Mouse (Mus musculus) kidney, embryonic 16.5 days (tissue): ENCODE measurements at regions not wholly inside any gene's neighbourhood (a gene's known extent, or its start where the extent isn't known, plus 50 kb on each side); places are given as distances from the start of the nearest gene placed in this dataset.

Experiments
- ATAC-seq: fragments of 200-750 bp; cut with Nextera tagmentation; 2 replicates; pipeline ENCODE4 v1.8.0; 2017; ENCODE audit warnings: moderate TSS enrichment; ENCODE audit not compliant: low FRiP score, low TSS enrichment
- H3K27ac ChIP-seq: fragments of 300-500 bp; sonication (generic); 2 replicates; pipeline ENCODE4 v1.5.1; 2014; ENCODE audit warnings: low read length
- H3K27me3 ChIP-seq: fragments of 300-500 bp; sonication (generic); 2 replicates; pipeline ENCODE4 v1.6.1; 2014; ENCODE audit warnings: low read length, control low read depth, mixed read lengths; ENCODE audit not compliant: insufficient read depth
- H3K36me3 ChIP-seq: fragments of 300-500 bp; sonication (generic); 2 replicates; pipeline ENCODE4 v1.6.1; 2014; ENCODE audit warnings: low read length, control low read depth, mixed read lengths; ENCODE audit not compliant: insufficient read depth
- H3K4me1 ChIP-seq: fragments of 300-500 bp; sonication (generic); 2 replicates; pipeline ENCODE4 v1.6.1; 2014; ENCODE audit warnings: low read length, control low read depth, mixed read lengths; ENCODE audit not compliant: insufficient read depth
- H3K4me2 ChIP-seq: fragments of 300-500 bp; sonication (generic); replicated peaks from 2 replicates; pipeline ENCODE4 v1.6.1; 2014; ENCODE audit warnings: low read depth, low read length
- H3K4me3 ChIP-seq: fragments of 300-500 bp; sonication (generic); 2 replicates; pipeline ENCODE4 v1.5.1; 2014; ENCODE audit warnings: mild to moderate bottlenecking, low read length
- H3K9ac ChIP-seq: fragments of 300-500 bp; sonication (generic); replicated peaks from 2 replicates; pipeline ENCODE4 v1.6.1; 2014; ENCODE audit warnings: low read length
- H3K9me3 ChIP-seq: fragments of 300-500 bp; sonication (generic); 2 replicates; pipeline ENCODE4 v1.6.1; 2016; ENCODE audit warnings: low read length, control low read depth
- WGBS: fragments of 180-500 bp; shearing (Covaris S2); extraction: QIAGEN DNeasy Blood & Tissue Kit; methylation state at CpG from one replicate; pipeline ENCODE4 v1.1.7; 2014; 5-methylcytosine and 5-hydroxymethylcytosine counted together

DNA sequence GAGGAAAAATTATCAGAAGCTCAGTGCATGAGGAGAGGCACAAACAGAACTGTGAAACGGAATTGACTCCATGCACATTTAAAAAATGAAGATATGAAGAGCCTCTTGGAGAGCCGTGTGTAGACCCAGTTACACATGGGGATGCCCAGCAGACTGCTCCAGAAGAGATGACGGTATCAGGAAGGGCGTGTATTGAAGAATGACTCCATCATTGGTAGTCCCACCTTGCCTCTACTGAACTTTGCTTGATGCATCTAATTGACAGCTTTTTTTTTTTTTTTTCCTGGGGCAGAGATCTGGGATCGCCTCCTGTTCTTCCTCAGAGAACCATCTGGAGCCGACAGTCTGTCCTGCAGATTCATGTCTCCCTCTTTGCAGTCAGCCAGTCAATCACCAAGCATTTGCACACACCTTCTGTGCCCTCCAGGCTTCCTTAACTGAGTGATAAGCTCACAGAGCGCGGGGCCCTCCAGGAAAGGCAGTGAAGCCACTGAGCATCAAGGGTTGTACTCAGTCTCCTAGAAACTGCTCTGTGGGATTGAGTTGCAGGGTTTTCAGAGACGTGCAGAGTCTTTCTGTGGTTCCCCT is 57.6 kb upstream of the D1Pas1 start:
- Histone ChIP-seq H3K9ac (no peak overlapping the region), H3K36me3 (no peaks in the 10 kb centered on the region), H3K9me3 (no peaks in the 10 kb centered on the region), H3K4me3 (no peak overlapping the region), H3K4me2 (no peak overlapping the region), H3K4me1 (no peaks in the 10 kb centered on the region), H3K27me3 (peaks cover 34% of the 10 kb centered on the region), H3K27ac (no peak overlapping the region)
- 0 out of 2 replicates have a peak, but pooled peaks have one; percentile 42 for ATAC-seq
- 46% methylated on average over 9 of the region's 9 CpGs for WGBS

DNA sequence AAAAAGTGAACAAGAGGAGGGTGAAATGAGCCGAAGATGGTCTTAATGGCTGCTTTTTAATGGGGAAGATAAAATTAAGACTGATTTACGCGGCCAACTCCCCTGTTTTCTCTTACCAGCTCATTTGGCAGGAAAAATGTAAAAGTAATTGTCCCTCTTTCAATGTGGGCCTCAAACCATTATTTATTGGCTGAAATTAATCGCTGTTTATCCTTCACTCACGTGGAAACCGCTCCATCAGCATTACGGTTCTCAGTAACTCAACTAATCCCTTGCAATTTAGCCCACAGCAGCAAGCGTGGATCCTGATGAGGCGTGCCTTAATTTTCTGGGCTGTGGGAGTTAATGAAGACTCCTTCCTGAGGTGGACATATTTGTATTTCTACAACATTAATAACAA is 58.1 kb upstream of the D1Pas1 start:
- no peaks in the 10 kb centered on the region for H3K9me3 ChIP-seq

GRCm38 (mm10) chr1:186907409-186908170 is 59.6 kb upstream of the D1Pas1 start:
- no peaks in the 10 kb centered on the region for H3K9me3 ChIP-seq
- no peak overlapping the region for H3K27ac ChIP-seq
- H3K36me3 ChIP-seq = no peaks in the 10 kb centered on the region
- H3K27me3 ChIP-seq = peaks cover 32% of the 10 kb centered on the region
- ATAC-seq = no peak
- H3K4me2 ChIP-seq = no peak overlapping the region
- WGBS = 63% methylated on average over 9 of the region's 10 CpGs
- no peak overlapping the region for H3K9ac ChIP-seq
- no peaks in the 10 kb centered on the region for H3K4me1 ChIP-seq
- no peak overlapping the region for H3K4me3 ChIP-seq

More for the DNA sequence above, 58.1 kb upstream of the D1Pas1 start:
- no peaks in the 10 kb centered on the region for H3K36me3 ChIP-seq
- H3K27ac ChIP-seq = no peak overlapping the region
- peaks cover 39% of the 10 kb centered on the region for H3K27me3 ChIP-seq
- ATAC-seq = no peak; the same call in 1 of the 2 replicates
- no peaks in the 10 kb centered on the region for H3K4me1 ChIP-seq
- no peak overlapping the region for H3K4me2 ChIP-seq
- WGBS = 35% methylated on average over 9 of the region's 9 CpGs
- H3K4me3 ChIP-seq = no peak overlapping the region
- no peak overlapping the region for H3K9ac ChIP-seq

DNA sequence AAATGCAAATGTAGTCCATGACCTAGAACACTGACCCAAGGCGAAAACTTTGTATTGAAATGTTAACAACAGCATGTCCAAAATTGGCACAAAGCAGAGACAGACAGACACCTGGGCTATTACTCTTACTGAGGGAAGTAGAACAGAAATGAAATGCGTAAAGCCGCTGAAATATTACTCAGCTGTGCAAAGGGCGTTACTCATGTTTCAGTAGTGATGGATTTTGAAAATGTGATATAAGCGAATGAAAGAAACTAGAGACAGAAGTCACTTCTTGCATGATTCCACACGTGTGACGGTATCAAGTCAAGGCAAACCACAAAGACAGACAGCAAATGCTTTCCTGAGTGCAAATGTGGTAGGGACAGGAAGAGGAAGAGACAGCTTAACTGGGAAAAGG is 61.3 kb upstream of the D1Pas1 start:
- H3K9me3 ChIP-seq = no peaks in the 10 kb centered on the region
- H3K9ac ChIP-seq = no peak overlapping the region
- peaks cover 28% of the 10 kb centered on the region for H3K27me3 ChIP-seq
- no peaks in the 10 kb centered on the region for H3K4me1 ChIP-seq
- no peaks in the 10 kb centered on the region for H3K36me3 ChIP-seq
- ATAC-seq = no peak
- no peak overlapping the region for H3K27ac ChIP-seq
- WGBS = 90% methylated on average over 7 of the region's 7 CpGs
- H3K4me3 ChIP-seq = no peak overlapping the region
- H3K4me2 ChIP-seq = no peak overlapping the region

GRCm38 (mm10) chr1:186901548-186901947 is 65.7 kb upstream of the D1Pas1 start:
- peaks cover 37% of the 10 kb centered on the region for H3K27me3 ChIP-seq
- ATAC-seq = no peak
- no peaks in the 10 kb centered on the region for H3K9me3 ChIP-seq
- no peaks in the 10 kb centered on the region for H3K4me1 ChIP-seq
- no peak overlapping the region for H3K27ac ChIP-seq
- H3K36me3 ChIP-seq = no peaks in the 10 kb centered on the region
- no peak overlapping the region for H3K4me3 ChIP-seq
- 71% methylated on average over 6 of the region's 6 CpGs for WGBS
- H3K9ac ChIP-seq = no peak overlapping the region
- no peak overlapping the region for H3K4me2 ChIP-seq

DNA sequence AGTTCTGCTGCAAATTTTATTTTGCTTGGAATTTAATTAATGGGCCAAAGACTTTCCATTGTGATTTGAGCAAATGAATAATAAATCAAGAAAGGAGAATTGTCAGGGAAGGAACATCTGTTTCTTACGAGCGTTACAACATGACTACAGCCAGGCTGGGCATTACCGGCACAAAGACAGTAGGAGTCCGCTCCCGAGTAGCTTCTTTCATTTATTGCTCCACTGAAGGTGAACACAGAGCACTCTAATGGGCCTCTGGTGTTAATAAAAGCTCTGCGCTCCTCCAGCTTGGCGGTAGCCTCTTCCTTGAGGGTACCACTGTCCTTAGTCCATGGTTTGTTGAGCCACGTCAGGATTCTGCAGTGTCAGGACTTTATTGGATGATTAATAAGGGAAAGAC is 69.0 kb upstream of the D1Pas1 start:
- WGBS = 18% methylated on average over 8 of the region's 8 CpGs
- Histone ChIP-seq H3K4me3 (no peak overlapping the region), H3K4me1 (no peaks in the 10 kb centered on the region), H3K36me3 (no peaks in the 10 kb centered on the region), H3K4me2 (no peak overlapping the region; the same call in 1 of the 2 replicates), H3K9me3 (peaks cover 8% of the 10 kb centered on the region; the same call in 1 of the 2 replicates), H3K9ac (no peak overlapping the region), H3K27me3 (peaks cover 25% of the 10 kb centered on the region), H3K27ac (no peak overlapping the region)
- ATAC-seq = no peak

DNA sequence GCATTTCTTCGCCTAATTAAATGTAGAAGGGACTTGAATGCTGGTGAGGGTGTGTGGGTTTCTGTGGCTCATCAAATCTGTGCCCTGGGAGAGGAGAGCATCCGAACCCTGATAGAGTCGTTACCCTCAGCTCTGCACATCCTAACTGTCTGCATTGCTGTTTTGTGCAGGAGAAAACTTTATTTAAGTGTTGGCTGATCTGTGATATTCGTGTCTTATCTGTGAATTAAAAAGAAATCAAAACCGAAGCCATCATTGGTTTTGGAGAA is 77.7 kb upstream of the D1Pas1 start:
- no peak overlapping the region for H3K9ac ChIP-seq
- H3K9me3 ChIP-seq = peaks cover 4% of the 10 kb centered on the region; the same call in 1 of the 2 replicates
- no peak overlapping the region for H3K27ac ChIP-seq
- H3K4me2 ChIP-seq = no peak overlapping the region
- peaks cover 16% of the 10 kb centered on the region; the same call in 1 of the 2 replicates for H3K27me3 ChIP-seq
- ATAC-seq = no peak
- 50% methylated on average over 5 of the region's 5 CpGs for WGBS
- no peak overlapping the region for H3K4me3 ChIP-seq
- no peaks in the 10 kb centered on the region for H3K36me3 ChIP-seq
- no peaks in the 10 kb centered on the region for H3K4me1 ChIP-seq

DNA sequence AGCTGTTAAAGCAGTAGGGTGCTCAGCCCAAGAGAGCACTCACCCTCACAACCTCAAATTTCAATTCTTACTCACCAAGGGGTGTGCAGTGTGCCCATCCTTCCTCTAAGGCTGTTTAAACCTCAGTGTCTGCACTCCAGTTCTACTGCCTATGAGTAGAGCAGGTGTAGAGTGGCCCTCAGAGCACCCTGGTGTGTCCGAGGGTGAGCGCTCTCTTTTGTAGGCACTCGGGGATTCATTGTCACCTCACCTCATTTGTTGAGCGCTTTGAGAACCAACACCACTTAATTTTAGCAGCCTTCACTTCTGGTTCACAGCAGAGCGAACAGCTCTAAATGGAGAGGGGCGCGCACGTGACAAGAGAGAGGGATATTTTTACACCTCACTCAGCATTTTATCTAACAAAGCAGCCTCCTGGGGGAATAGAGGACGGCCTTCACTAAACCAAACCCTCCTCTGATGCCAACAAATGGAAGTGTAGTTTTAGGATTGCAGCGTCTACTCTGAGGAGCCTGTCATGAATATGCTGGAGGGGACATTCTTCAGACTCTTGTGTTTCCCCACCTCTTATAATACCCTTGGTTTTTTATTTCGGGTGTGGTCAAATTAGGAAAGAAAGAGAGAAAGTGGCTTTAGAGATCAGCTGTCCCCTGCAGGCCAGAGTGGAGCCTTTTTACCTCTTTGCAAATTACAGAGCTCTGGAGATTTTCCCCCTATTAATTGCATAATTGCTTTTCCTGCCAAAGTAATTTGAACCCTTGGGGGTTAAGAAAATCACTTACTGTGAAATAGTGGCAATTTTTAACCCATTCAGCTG is 78.2 kb upstream of the D1Pas1 start:
- Histone ChIP-seq H3K4me2 (no peak overlapping the region), H3K36me3 (no peaks in the 10 kb centered on the region), H3K9ac (no peak overlapping the region), H3K4me1 (no peaks in the 10 kb centered on the region), H3K27me3 (peaks cover 14% of the 10 kb centered on the region; the same call in 1 of the 2 replicates), H3K9me3 (peaks cover 4% of the 10 kb centered on the region; the same call in 1 of the 2 replicates), H3K27ac (no peak overlapping the region), H3K4me3 (no peak overlapping the region)
- no peak for ATAC-seq
- WGBS = 40% methylated on average over 11 of the region's 11 CpGs

GRCm38 (mm10) chr1:186887127-186887526 is 80.1 kb upstream of the D1Pas1 start:
- 74% methylated on average over 3 of the region's 3 CpGs for WGBS
- Histone ChIP-seq H3K27ac (no peak overlapping the region), H3K4me2 (no peak overlapping the region), H3K27me3 (peaks cover 11% of the 10 kb centered on the region; the same call in 1 of the 2 replicates), H3K4me1 (no peaks in the 10 kb centered on the region), H3K4me3 (no peak overlapping the region), H3K36me3 (no peaks in the 10 kb centered on the region), H3K9ac (no peak overlapping the region), H3K9me3 (no peaks in the 10 kb centered on the region)
- ATAC-seq = no peak

DNA sequence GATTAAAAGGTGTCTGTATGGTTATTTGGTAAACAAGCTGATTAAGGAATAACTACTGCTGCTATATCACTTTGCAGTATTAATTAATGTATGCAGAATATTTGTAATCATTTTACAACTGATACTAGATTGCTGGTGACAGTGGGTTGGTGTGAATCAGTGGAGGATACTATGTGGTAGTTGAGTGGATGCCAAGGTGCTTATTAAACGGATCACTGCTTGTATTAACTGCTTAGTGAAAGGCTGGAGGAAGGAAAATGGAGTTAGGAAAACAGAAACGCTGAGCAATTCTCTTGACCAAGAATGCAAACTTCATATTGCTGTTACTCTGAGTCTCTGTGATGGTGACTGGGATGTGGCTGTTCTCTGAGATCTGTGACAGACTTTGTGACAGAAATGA is 86.8 kb upstream of the D1Pas1 start:
- Histone ChIP-seq H3K9ac (no peak overlapping the region), H3K27me3 (no peaks in the 10 kb centered on the region), H3K4me1 (no peaks in the 10 kb centered on the region), H3K27ac (no peak overlapping the region), H3K4me2 (no peak overlapping the region), H3K9me3 (no peaks in the 10 kb centered on the region), H3K4me3 (no peak overlapping the region), H3K36me3 (no peaks in the 10 kb centered on the region)
- ATAC-seq = no peak
- 61% methylated on average over 2 of the region's 2 CpGs for WGBS
